Mouse (Mus musculus): Measurements from ENCODE around the gene Llgl1. TPM values are rescaled to one million over a fixed set of nuclear protein-coding genes. Genes with fewer than 3 reads are reported as not detected.

Gene Llgl1
- polyA plus RNA-seq, 1 experiment, result 56.5 TPM

DNA sequence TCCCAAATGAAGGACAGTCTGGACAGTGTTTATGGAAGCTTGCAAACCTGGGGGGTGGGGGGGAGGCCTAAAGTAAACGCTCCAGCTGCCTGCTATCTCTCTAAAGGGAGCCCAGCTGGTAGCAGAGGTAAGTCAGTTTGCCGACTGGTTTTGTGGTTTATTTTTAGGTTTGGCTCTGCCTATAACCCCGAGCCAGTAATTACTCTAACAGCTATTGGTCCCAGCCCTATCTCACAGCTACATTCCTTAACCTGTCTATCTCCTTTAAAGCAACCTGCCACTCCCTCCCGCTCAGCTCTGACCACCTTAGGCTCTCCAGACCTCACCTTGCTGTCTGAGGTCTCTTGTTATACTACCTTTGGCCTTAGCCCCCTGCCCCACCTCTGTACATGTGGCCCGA is 19.7 kb downstream of the Llgl1 start:
- DNase-seq (ENCODE audit: extremely low spot score in 1 of 2, low spot score in 1 of 2), result no peak

DNA sequence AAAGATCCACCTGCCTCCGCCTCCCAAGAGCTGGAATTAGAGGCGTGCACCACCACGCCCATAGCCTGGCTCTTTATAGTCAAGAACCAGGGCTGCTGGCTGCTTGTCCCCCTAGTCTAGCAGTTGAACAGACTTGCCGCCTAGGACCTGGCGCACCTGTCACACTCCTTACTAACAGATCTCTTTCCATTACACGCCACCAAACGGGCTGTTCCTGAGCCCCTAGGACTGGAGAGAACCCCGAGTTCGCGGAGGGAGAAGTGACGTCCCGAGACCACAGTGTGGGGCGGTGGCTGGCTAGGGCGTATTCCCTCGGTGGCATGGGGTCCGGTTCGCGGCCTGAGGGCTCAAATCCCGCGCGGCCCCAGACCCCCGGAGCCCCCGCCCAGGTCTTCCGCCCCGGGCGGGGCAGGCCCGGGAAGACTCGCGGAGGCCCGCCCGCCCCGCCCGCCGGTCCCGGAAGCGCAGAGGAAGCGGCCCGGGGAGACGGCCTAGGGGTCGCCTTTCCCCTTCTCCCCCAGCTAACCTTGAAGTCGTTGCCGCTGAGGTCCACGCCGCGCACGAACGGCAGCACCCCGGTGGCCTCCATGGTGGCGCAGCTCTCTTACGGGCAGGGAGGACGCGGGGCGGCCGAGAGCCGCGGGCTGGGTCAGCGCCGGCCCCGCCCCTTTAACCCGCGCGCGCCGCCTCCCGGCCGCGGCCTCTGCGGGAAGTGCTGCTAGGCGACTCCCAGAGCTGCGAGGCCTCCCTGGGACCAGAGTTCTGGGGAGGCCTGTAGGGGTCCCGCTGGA is 27.3 kb downstream of the Llgl1 start, which contains the start of gene Flii:
Flii (minus strand) TSS at position 663 of the 791 bp plus-strand sequence.
- DNase-seq (ENCODE audit: extremely low spot score in 1 of 2, low spot score in 1 of 2), result peak in 1 of 2 experiments; percentile 75

DNA sequence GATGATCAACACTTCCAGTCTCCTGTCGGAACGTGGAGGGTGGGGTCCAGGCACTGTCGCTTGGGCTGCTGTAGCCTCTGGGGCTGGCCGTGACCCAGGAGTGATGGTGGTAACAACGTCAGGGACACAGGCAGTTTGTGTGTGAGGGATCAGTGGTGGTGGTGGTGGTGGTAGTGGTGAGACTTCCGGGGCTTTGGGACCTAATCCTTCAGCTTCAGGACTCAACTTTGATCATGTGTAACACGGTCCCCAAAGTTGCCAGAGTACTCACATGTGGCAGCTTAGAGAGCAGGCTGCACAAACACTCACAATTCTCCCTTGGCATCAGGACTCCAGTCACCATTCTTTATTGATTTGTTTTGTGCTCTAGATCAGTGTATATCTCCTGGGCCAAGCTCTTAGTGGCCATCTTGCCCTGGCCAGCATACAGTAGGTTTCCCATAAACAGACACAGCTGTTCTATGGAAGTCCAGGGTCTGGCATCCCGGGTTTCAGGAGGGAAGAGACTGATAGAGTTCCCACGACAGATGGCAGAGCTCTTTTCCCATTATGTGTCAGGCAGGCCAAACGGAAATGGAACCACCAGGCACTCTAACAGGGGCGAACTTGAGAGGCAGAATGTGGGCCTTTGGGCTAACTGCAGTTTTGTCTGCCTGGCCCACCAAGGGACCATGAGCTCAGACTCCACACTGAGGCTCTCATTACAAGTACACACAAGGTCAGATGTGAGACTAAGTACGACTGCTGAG is 28.0 kb downstream of the Llgl1 start:
- DNase-seq (ENCODE audit: extremely low spot score in 1 of 2, low spot score in 1 of 2), result no peak

DNA sequence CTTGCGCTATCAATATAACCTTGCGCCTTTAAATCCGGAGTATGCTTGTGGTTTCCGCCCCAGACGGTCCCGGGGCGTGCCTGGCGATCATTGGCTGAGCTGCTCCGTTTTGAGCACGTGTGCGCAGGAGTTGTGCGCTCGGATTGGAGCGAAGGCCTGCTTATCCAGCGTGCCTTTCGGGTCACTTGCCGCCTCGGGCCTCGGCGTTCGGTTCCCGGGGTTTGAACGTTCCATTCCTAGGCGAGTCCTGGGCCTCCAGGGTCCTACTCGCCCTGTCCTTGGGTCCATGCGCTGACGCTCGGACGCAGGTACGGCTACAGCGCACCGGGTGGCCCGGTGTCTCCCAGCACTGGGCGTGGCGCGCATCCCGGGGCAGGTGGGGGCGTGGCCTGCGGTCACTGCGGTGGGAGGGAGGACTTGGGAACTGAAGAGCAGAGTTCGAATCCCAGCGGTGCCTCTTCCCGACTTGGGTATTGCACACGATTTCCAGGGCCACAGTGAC is 28.8 kb downstream of the Llgl1 start, which contains the start of gene Mief2:
Mief2 (plus strand) TSS at position 139 of the 502 bp plus-strand sequence.
- DNase-seq (ENCODE audit: extremely low spot score in 1 of 2, low spot score in 1 of 2), result peak; percentile 90 to 96

DNA sequence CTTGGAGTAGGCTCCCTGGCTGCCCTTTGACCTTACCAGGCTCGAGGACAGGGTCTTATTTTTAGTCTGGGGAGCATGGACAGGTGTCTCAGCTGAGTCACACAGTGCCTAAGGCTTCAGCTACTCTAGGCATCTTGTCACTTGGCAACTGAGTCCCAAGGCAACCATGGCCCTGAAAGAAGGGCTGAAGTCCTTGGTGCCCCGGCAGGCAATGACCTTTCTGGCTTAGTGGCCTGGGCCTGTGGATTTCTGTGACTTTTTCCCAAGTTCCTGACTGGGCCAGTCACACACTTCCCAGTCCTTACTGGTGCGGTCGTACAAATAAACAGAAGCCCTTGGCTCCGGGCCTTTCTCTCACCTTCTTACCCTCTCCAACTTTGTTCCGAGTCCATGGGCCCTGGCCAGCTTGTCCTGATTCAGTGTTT is 29.7 kb downstream of the Llgl1 start:
- DNase-seq (ENCODE audit: extremely low spot score in 1 of 2, low spot score in 1 of 2), result no peak

DNA sequence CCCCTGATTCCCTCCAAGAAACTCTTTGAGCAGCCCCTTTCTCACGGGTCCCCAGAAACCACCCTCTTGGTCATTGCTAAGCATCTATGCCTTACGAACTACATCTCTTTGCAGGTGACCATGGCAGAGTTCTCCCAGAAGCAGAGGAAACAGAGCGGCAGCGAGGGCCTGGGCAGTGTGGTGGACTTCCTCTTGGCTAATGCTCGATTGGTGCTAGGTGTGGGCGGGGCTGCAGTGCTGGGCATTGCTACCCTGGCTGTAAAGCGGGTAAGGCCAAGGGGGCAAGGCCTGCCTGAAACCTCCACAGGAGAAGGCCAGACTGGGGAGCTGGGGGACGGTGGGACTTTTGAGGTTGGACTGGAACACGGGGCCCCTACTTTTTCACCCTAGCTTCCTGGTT is 30.6 kb downstream of the Llgl1 start:
- DNase-seq (ENCODE audit: extremely low spot score in 1 of 2, low spot score in 1 of 2), result no peak

DNA sequence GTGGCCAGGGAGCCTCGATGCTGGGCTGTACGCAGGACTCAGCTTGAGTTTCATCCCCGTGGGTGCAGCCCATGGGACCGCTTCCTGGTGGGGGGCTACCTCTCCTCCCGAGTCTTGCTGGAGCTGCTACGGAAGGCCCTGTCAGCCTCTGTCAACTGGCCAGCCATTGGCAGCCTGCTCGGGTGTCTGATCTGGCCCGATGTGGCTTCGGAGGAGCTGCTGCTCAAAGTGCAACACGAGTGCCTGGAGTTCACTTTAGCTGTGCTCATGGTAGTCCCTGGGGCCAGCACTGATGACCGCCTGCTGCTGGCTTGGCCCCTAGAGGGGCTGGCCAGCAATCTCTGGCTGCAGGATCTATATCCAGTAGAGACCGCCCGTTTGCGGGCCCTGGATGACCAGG is 31.7 kb downstream of the Llgl1 start:
- no peak for DNase-seq (ENCODE audit: extremely low spot score in 1 of 2, low spot score in 1 of 2)

DNA sequence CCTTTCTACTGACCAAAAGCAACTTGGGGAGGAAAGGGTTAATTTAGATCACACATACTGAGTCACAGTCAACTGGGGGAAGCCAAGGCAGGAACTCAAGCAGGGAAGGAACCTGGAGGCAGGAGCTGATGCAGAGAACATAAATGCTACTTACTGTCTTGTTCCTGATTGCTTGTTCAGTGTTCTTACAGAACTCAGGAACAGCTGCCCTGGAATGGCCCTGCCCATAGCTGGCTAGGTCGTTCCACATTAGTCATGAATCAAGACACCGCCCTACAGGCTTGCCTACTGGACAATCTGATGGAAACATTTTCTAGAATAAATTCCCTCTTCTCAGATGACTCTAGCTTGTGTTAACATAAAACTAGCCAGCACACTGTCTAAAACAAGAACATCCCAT is 34.7 kb downstream of the Llgl1 start:
- DNase-seq (ENCODE audit: extremely low spot score in 1 of 2, low spot score in 1 of 2), result no peak

DNA sequence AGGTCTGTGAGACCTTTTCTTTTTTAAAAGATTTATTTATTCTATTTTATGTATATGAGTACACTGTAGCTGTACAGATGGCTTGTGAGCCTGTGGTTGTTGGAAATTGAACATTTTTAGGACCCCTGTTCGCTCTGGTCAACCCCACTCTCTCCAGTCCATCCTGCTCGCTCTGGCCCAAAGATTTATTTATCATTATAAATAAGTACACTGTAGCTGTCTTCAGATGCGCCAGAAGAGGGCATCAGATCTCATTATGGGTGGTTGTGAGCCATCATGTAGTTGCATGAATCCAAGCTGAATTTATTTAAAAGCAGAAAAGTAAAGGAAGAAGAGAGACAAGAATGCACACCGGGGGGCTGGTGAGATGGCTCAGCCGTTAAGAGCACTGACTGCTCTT is 35.7 kb downstream of the Llgl1 start:
- DNase-seq (ENCODE audit: extremely low spot score in 1 of 2, low spot score in 1 of 2), result no peak

DNA sequence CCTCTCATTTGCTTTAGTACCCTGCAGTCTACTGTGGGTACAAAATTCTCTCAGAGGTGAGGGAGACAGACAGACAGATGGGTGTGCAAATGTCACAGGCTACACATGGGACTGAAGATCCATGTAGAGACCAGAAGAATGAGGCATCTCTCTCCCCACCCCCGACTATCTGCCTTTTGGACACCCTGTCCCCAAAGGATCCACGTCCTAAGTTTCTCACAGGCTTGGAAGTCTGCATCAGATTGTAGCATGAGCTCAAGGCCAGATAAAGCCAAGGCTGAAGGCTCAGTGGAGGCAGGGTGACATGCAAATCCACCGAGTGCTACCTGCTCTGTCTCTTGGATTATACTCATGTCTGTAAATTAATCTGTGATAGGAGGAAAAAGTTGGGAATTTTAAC is 37.0 kb downstream of the Llgl1 start:
- no peak for DNase-seq (ENCODE audit: extremely low spot score in 1 of 2, low spot score in 1 of 2)

DNA sequence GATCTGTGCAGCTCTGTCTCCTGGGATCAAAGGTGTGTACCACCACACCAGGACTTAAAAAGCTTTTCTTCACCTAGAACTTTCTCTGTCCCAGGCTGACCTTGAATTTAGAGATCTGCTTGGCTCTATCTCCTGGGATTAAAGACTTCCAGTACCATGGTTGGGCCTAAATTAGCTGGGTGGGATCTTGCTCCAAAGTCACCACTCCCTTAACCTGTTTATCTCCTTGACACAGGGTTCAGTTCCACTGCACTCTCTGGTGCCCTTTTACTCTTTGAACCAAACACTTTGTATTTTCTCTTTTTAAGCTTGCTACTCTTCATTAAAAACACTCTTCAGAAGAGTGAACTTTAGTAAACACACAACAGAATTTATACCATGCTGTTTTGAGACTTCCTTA is 37.9 kb downstream of the Llgl1 start:
- no peak for DNase-seq (ENCODE audit: extremely low spot score in 1 of 2, low spot score in 1 of 2)

DNA sequence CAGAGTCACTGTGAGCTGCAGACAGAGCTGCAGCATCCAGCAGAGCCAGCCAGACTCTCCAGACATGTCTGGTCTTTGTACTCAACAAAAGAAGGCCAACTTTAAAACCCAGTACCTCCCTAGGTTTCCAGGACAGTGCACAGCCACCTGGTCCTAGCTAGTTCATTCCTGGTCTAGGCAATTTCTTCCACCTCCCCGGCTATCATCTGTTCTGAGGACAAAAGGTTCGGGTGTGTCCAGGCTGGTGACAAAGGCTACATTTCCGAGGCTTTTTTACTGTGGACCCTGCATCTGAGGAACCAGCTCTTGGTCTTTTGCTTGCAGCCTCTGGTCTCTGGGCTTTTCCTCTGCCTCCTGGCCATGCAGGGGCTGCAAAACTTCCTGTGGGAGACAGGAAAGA is 40.8 kb downstream of the Llgl1 start:
- DNase-seq (ENCODE audit: extremely low spot score in 1 of 2, low spot score in 1 of 2), result no peak

DNA sequence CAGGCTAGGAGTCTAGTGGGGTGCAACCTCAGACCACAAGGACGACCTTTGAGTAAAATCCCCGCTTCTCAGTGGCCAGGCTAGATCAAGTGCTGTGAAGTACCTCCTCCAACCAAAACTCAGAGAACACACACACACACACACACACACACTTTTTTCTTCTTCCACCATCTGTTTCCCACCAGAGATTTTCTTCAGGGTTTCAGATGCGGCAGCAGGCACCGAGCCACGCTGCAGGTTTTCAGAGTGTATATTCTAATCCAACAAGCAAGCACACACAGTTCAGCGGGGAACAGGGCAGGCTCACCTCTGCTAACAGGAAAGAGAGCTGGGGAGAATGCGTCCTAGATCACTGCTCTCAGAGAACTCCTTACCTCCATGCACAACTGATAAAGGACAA is 56.0 kb downstream of the Llgl1 start:
- DNase-seq (ENCODE audit: extremely low spot score in 1 of 2, low spot score in 1 of 2), result peak in 1 of 2 experiments; percentile 27

DNA sequence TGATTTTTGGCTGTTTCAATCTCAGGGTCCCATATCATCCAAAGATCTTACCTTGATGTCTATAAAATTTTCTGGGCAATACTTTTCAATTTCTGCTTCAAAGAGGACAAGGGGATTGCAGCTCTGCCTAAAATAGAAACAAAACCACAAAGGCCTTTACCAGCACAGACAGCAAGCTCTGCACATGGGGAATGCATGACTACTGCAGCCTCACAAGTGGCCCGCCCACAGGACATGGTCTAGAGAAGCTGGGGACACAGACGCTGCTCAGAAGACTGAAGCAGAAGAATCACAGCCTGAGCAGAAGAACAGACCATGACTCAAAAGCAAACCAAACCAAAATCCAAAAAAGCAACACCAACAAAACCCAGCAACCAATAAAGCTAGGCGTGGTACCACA is 62.2 kb downstream of the Llgl1 start:
- DNase-seq (ENCODE audit: extremely low spot score in 1 of 2, low spot score in 1 of 2), result no peak

Other genes with a start within 250 kb of the Llgl1 start
- 70.4 and 77.4 TPM in 2 replicates for gene Drg2, start 245.1 kb upstream of the Llgl1 start, polyA plus RNA-seq (2012; rRNA removed)
- 0.15 and 0.20 TPM in 2 replicates for gene Myo15, start 230.4 kb upstream of the Llgl1 start, polyA plus RNA-seq (2012; rRNA removed)
- 19.0 and 19.3 TPM in 2 replicates for gene Alkbh5, start 163.3 kb upstream of the Llgl1 start, polyA plus RNA-seq (2012; rRNA removed)
- 116 and 131 TPM in 2 replicates for gene Flii, start 27.5 kb downstream of the Llgl1 start, polyA plus RNA-seq (2012; rRNA removed)
- 20.1 and 24.1 TPM in 2 replicates for gene Mief2, start 28.7 kb downstream of the Llgl1 start, polyA plus RNA-seq (2012; rRNA removed)
- gene Top3a, start 77.6 kb downstream of the Llgl1 start, polyA plus RNA-seq (2012; rRNA removed), result 6.0 and 6.1 TPM in 2 replicates
- gene Smcr8, start 77.8 kb downstream of the Llgl1 start, polyA plus RNA-seq (2012; rRNA removed), result 10.7 and 12.3 TPM in 2 replicates
- 2.0 and 2.2 TPM in 2 replicates for gene Shmt1, start 112.0 kb downstream of the Llgl1 start, polyA plus RNA-seq (2012; rRNA removed)
- gene Dhrs7b, start 130.9 kb downstream of the Llgl1 start, polyA plus RNA-seq (2012; rRNA removed), result 19.3 and 19.9 TPM in 2 replicates
- gene Tmem11, start 179.5 kb downstream of the Llgl1 start, polyA plus RNA-seq (2012; rRNA removed), result 39.8 and 47.0 TPM in 2 replicates
- 13.3 and 14.6 TPM in 2 replicates for gene Natd1, start 215.0 kb downstream of the Llgl1 start, polyA plus RNA-seq (2012; rRNA removed)
- gene Map2k3, start 232.3 kb downstream of the Llgl1 start, polyA plus RNA-seq (2012; rRNA removed), result 17.3 and 18.1 TPM in 2 replicates